In the genomic region with DNA sequence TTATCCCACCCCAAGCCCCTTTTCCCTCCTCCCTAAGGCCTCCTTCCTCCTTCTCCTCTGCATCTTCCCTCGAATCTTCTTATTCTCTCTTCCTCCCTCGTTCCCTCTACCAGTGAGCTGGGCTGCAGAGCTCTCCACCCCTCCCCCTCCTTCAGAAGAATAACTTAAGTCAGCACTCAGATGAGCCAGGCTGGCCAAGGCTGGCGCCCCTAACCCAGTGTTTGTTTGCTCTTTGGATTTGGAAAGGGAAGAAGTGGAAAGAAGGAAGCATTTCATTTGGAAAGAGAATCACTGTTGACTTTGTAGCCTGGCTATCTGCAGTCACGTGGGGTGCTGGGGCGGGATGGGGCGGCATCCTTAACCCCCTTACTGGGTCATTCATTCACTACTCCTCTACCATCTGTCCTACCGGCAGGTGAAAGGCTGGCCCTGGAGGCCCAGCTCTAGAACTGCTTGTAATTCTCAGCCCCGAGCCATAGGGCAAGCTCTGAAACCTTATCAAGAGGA, we compare ENCODE assay signal across 8 mouse cellular contexts. TPM values are rescaled to one million over a fixed set of nuclear protein-coding genes. Genes with fewer than 3 reads are reported as not detected.
DNase-seq lines count a peak whose midpoint lies in the region; ATAC-seq and TF ChIP-seq lines count a peak whose summit lies in the region.

No protein-coding gene starts in this region.

- no peak for TF ChIP-seq CTCF in cerebellum, adult 2 months (IDR thresholded peaks at IDR 0.05; ENCODE audit: borderline replicate concordance, insufficient read depth, low read depth, low read length)

- no peak for DNase-seq in heart, adult 8-10 months (ENCODE audit: low spot score)
- peak; percentile 66 to 72 for DNase-seq in cerebellum, adult 2 months
- DNase-seq in hindbrain, embryonic 14.5 days (ENCODE audit: low spot score): no peak
- DNase-seq in liver: peak; percentile 53
- peak; percentile 92 for DNase-seq in yolk sac, embryonic 10.5 days (ENCODE audit: low spot score)
- no peak for DNase-seq in adrenal gland, postnatal 10 days
- DNase-seq in B cell, adult 2 months: no peak

- H3K36me3 ChIP-seq in heart, embryonic 15.5 days: no peaks in the 10 kb centered on the region
- H3K36me3 ChIP-seq in hindbrain, embryonic 14.5 days (replicated peaks; ENCODE audit: control insufficient read depth, insufficient read depth): 0 out of 2 replicates have a peak, but pooled peaks cover 5% of the 10 kb centered on the region

- peaks cover 38% of the 10 kb centered on the region for H3K4me1 ChIP-seq in heart, embryonic 15.5 days (replicated peaks)
- H3K4me1 ChIP-seq in cerebellum, adult 2 months (ENCODE audit: control insufficient read depth, insufficient read depth, low read length): peaks cover 19% of the 10 kb centered on the region
- H3K4me1 ChIP-seq in hindbrain, embryonic 14.5 days (replicated peaks; ENCODE audit: control insufficient read depth, insufficient read depth, low read length): peaks cover 42% of the 10 kb centered on the region

- H3K9ac ChIP-seq in heart, embryonic 15.5 days: peak overlapping the region; percentile 45
- peak overlapping the region; percentile 28 for H3K9ac ChIP-seq in hindbrain, embryonic 14.5 days

- WGBS in heart, embryonic 15.5 days: 11% methylated on average over 8 of the region's 8 CpGs
- WGBS in cerebellum, adult 2 months: 16% methylated on average over 8 of the region's 8 CpGs
- 7% methylated on average over 8 of the region's 8 CpGs for WGBS in hindbrain, embryonic 14.5 days

- peak overlapping the region; percentile 60 for H3K27ac ChIP-seq in heart, embryonic 15.5 days
- peak overlapping the region; percentile 82 for H3K27ac ChIP-seq in cerebellum, adult 2 months (ENCODE audit: insufficient read depth, low read length)
- peak overlapping the region; percentile 77 for H3K27ac ChIP-seq in hindbrain, embryonic 14.5 days

- no peaks in the 10 kb centered on the region for H3K9me3 ChIP-seq in heart, embryonic 15.5 days (replicated peaks)
- H3K9me3 ChIP-seq in hindbrain, embryonic 14.5 days (ENCODE audit: control insufficient read depth, low read length): no peaks in the 10 kb centered on the region

- ATAC-seq in heart, embryonic 15.5 days (replicated peaks; ENCODE audit: insufficient number of reproducible peaks, insufficient read depth, low FRiP score, low read depth): no peak
- peak; percentile 19 for ATAC-seq in hindbrain, embryonic 14.5 days (ENCODE audit: low FRiP score)

- H3K27me3 ChIP-seq in heart, embryonic 15.5 days: no peaks in the 10 kb centered on the region
- no peaks in the 10 kb centered on the region for H3K27me3 ChIP-seq in cerebellum, adult 2 months (ENCODE audit: control insufficient read depth, insufficient read depth, low read length)
- H3K27me3 ChIP-seq in hindbrain, embryonic 14.5 days (ENCODE audit: control insufficient read depth, insufficient read depth, low read length): no peaks in the 10 kb centered on the region

- H3K4me3 ChIP-seq in heart, embryonic 15.5 days: peak overlapping the region; percentile 72
- H3K4me3 ChIP-seq in cerebellum, adult 2 months (replicated peaks; ENCODE audit: insufficient read depth, low read depth, low read length): peak overlapping the region; percentile 94
- H3K4me3 ChIP-seq in hindbrain, embryonic 14.5 days (replicated peaks; ENCODE audit: low read length): peak overlapping the region; percentile 78

- H3K4me2 ChIP-seq in heart, embryonic 15.5 days: peak overlapping the region; percentile 91
- H3K4me2 ChIP-seq in hindbrain, embryonic 14.5 days (replicated peaks): peak overlapping the region; percentile 84

- TF ChIP-seq POLR2A in cerebellum, adult 2 months (IDR thresholded peaks at IDR 0.05; ENCODE audit: borderline replicate concordance, insufficient read depth, low read length): no peak

RNA-seq across cellular contexts. Expression of a gene that starts 0.6 kb away (rescaled TPM):
- 28.7 and 52.8 TPM in 2 replicates for polyA plus RNA-seq in heart, embryonic 15.5 days (2015; fragmentation: Nextera tagmentation; extraction: Ambion mirVana)
- 10 to 100 TPM in 3 of 4 experiments, 1 to 10 TPM in 1; 9.6 to 26.9 (median 11.3) TPM for total RNA-seq in heart, adult 8-10 months (2022)
- polyA plus RNA-seq in cerebellum, adult 2 months (2012; rRNA removed): 149 and 156 TPM in 2 replicates
- polyA plus RNA-seq in hindbrain, embryonic 14.5 days (2014; fragmentation: Nextera tagmentation; extraction: Ambion mirVana): 238 and 309 TPM in 2 replicates
- 10 to 100 TPM; 68.0 to 77.5 TPM for total RNA-seq in adrenal gland, postnatal 10 days (2021)

RNA-seq across cellular contexts. Expression of a gene that starts 21.1 kb away (rescaled TPM):
- 9.1 and 10.3 TPM in 2 replicates for polyA plus RNA-seq in heart, embryonic 15.5 days (2015; fragmentation: Nextera tagmentation; extraction: Ambion mirVana)
- 1 to 10 TPM; 2.8 to 3.1 (median 2.9) TPM for total RNA-seq in heart, adult 8-10 months (2022)
- polyA plus RNA-seq in cerebellum, adult 2 months (2012; rRNA removed): 12.7 and 15.3 TPM in 2 replicates
- 15.1 and 19.1 TPM in 2 replicates for polyA plus RNA-seq in hindbrain, embryonic 14.5 days (2014; fragmentation: Nextera tagmentation; extraction: Ambion mirVana)
- total RNA-seq in adrenal gland, postnatal 10 days (2021): 10 to 100 TPM in 1 of 2 experiments, 1 to 10 TPM in 1; 7.3 to 11.2 TPM

Comparison
In these comparisons a context has a peak if more than half of its experiments do, and no peak if none do; other contexts are left out.
1. DNase-seq: peak in cerebellum, adult 2 months (2 of 2), liver (single experiment) and yolk sac, embryonic 10.5 days (single experiment); none in heart, adult 8-10 months (single experiment), hindbrain, embryonic 14.5 days (single experiment), adrenal gland, postnatal 10 days (single experiment) and B cell, adult 2 months (0 of 2).
2. Peak in every context shown above with its lines, with median percentiles within 50 percentile points of each other: H3K27ac ChIP-seq and H3K4me3 ChIP-seq.